Mouse (Mus musculus) kidney, adult 2 months (tissue): Measurements from ENCODE around the gene Kank3.

Experiments
- CTCF ChIP-seq: fragments of 200-500 bp; conservative IDR thresholded peaks from 2 replicates; pipeline ENCODE4 v1.5.1; 2011; ENCODE audit warnings: low read depth, mild to moderate bottlenecking, control low read depth, low read length, moderate library complexity, mixed read lengths; ENCODE audit not compliant: insufficient read depth, insufficient read length
- POLR2A ChIP-seq: fragments of 200-500 bp; IDR thresholded peaks from one replicate; pipeline ENCODE4 v1.6.1; 2011; ENCODE audit warnings: low read depth, low read length, control low read depth

- TF ChIP-seq POLR2A (no peak), CTCF (no peak)
These were observed 30.4 kb upstream of the Kank3 start for GRCm38 (mm10) chr17:33779967-33780295.
